Mouse (Mus musculus): ENCODE data around the gene Ttc7b.

DNA sequence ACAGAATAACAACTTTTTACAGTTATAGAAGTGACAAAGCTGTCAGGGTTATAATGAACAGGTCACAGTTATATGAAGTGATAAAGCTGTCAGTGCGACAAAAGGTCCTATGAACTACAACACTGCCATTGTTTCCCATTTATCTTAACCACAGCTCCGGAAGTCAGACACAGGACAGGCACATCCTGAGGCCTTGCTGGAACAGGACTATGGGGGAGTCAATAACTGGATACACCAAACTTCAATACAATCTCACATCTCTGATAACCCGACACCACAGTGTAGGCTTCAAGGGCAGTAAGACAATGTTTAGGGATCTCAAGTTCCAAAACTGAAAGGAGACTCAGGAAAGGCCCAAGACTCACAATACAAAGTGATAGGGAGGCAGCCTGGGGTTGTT, 45.1 kb downstream of the Ttc7b start:
- TF ChIP-seq POLR2A (IDR thresholded peaks at IDR 0.05; ENCODE audit: insufficient read depth, low read depth, low read length) (no peak), CTCF (IDR thresholded peaks at IDR 0.05; ENCODE audit: insufficient read depth, low read depth, low read length) (no peak)
